Mouse (Mus musculus) CH12.LX (cell line): ENCODE measurements around the gene Spen. TPM values are rescaled to one million over a fixed set of nuclear protein-coding genes. Genes with fewer than 3 reads are reported as not detected.
"Not testable (repeated sequence)": the region's sequence is repeated elsewhere in the genome, so short reads cannot be mapped to it uniquely, and the experiment has no call there.

ENCODE experiments used
- DNase-seq: peaks from one replicate; pipeline ENCODE4 v3.0.0-alpha.2; 2013; ENCODE audit errors: extremely low read depth
- H3K27ac ChIP-seq: 2 replicates; pipeline ENCODE4 v1.5.1; 2012; ENCODE audit warnings: low read depth, mild to moderate bottlenecking, control low read depth, moderate library complexity; ENCODE audit not compliant: insufficient read depth
- H3K27me3 ChIP-seq: replicated peaks from 2 replicates; pipeline ENCODE3; 2012; ENCODE audit warnings: inconsistent platforms
- H3K36me3 ChIP-seq, 2 experiments: replicated peaks in 1 of 2; 2 replicates each; pipeline versions ENCODE3 to v1.6.1; 2012; ENCODE audit warnings: inconsistent platforms in 1 of 2, low read length in 1 of 2, mild to moderate bottlenecking in 1 of 2, mixed read lengths in 1 of 2, moderate library complexity in 1 of 2; ENCODE audit not compliant: control insufficient read depth in 1 of 2, insufficient read depth in 1 of 2
- H3K4me1 ChIP-seq, 2 experiments: 2 replicates each; pipeline ENCODE4 v1.6.1; 2012; ENCODE audit warnings: inconsistent platforms in 1 of 2, moderate library complexity in 1 of 2; ENCODE audit not compliant: insufficient read depth in 2 of 2, control insufficient read depth in 1 of 2
- H3K4me2 ChIP-seq: 2 replicates; pipeline ENCODE4 v1.6.1; 2012; ENCODE audit warnings: low read depth, mild to moderate bottlenecking, control low read depth; ENCODE audit not compliant: poor library complexity, insufficient read depth, severe bottlenecking
- H3K4me3 ChIP-seq, 3 experiments: fragments of 150-350 bp in 1 of 3; sonication (generic) in 1 of 3; replicated peaks in 1 of 3; 2 replicates each; pipeline versions ENCODE3 to v1.5.1; 2011 to 2012; ENCODE audit warnings: low read depth in 2 of 3, low read length in 2 of 3, mild to moderate bottlenecking in 2 of 3, moderate library complexity in 2 of 3, control low read depth in 1 of 3, improper control_type of control experiment in 1 of 3, inconsistent platforms in 1 of 3, mixed read lengths in 1 of 3; ENCODE audit not compliant: poor library complexity in 1 of 3
- H3K79me2 ChIP-seq: replicated peaks from 2 replicates; pipeline ENCODE4 v1.6.1; 2012; ENCODE audit warnings: mild to moderate bottlenecking, moderate library complexity; ENCODE audit not compliant: control insufficient read depth, poor library complexity, insufficient read depth, severe bottlenecking; ENCODE audit errors: extremely low read depth
- H3K9ac ChIP-seq: 2 replicates; pipeline ENCODE4 v1.6.1; 2012; ENCODE audit warnings: low read depth, mild to moderate bottlenecking, control low read depth, moderate library complexity; ENCODE audit not compliant: insufficient read depth
- H3K9me3 ChIP-seq: replicated peaks from 2 replicates; pipeline ENCODE3; 2012; ENCODE audit warnings: low read length, inconsistent platforms, mixed read lengths
- CHD1 ChIP-seq: IDR thresholded peaks from 2 replicates; pipeline ENCODE4 v1.6.1; 2012; ENCODE audit warnings: low read depth, low read length, improper control_type of control experiment, inconsistent platforms
- CHD2 ChIP-seq: IDR thresholded peaks from 2 replicates; pipeline ENCODE4 v1.6.1; 2011; ENCODE audit warnings: low read length, improper control_type of control experiment
- ELF1 ChIP-seq: IDR thresholded peaks from 2 replicates; pipeline ENCODE4 v1.6.1; 2014; ENCODE audit warnings: low read depth, mild to moderate bottlenecking, inconsistent platforms, low read length, improper control_type of control experiment
- EP300 ChIP-seq: IDR thresholded peaks from 2 replicates; pipeline ENCODE4 v1.6.1; 2011; ENCODE audit warnings: low read length, improper control_type of control experiment
- ETS1 ChIP-seq: conservative IDR thresholded peaks from 2 replicates; pipeline ENCODE4 v1.6.1; 2012; ENCODE audit warnings: low read depth, mild to moderate bottlenecking, inconsistent platforms, low read length, improper control_type of control experiment, moderate library complexity
- HCFC1 ChIP-seq: IDR thresholded peaks from 2 replicates; pipeline ENCODE4 v1.6.1; 2012; ENCODE audit warnings: low read depth, mild to moderate bottlenecking, inconsistent platforms, low read length, improper control_type of control experiment
- JUN ChIP-seq: IDR thresholded peaks from 2 replicates; pipeline ENCODE4 v1.6.1; 2011; ENCODE audit warnings: low read depth, mild to moderate bottlenecking, low read length, improper control_type of control experiment, moderate library complexity; ENCODE audit not compliant: insufficient read depth
- JUND ChIP-seq: conservative IDR thresholded peaks from 2 replicates; pipeline ENCODE4 v1.6.1; 2011; ENCODE audit warnings: low read depth, low read length, improper control_type of control experiment
- KAT2A ChIP-seq: IDR thresholded peaks from 2 replicates; pipeline ENCODE4 v1.6.1; 2012; ENCODE audit warnings: low read length, improper control_type of control experiment, inconsistent platforms; ENCODE audit not compliant: insufficient replicate concordance
- MAZ ChIP-seq: IDR thresholded peaks from 2 replicates; pipeline ENCODE4 v1.6.1; 2012; ENCODE audit warnings: low read depth, mild to moderate bottlenecking, inconsistent platforms, low read length, improper control_type of control experiment, moderate library complexity
- MEF2A ChIP-seq: IDR thresholded peaks from 2 replicates; pipeline ENCODE4 v1.6.1; 2014; ENCODE audit warnings: low read depth, mild to moderate bottlenecking, inconsistent platforms, low read length, improper control_type of control experiment, borderline replicate concordance
- MXI1 ChIP-seq: IDR thresholded peaks from 2 replicates; pipeline ENCODE4 v1.6.1; 2011; ENCODE audit warnings: mild to moderate bottlenecking, low read depth, low read length, improper control_type of control experiment
- MYC ChIP-seq: IDR thresholded peaks from 2 replicates; pipeline ENCODE4 v1.6.1; 2011; ENCODE audit warnings: low read depth, mild to moderate bottlenecking, improper control_type of control experiment, low read length
- NELFE ChIP-seq: IDR thresholded peaks from 2 replicates; pipeline ENCODE4 v1.6.1; 2011; ENCODE audit warnings: low read depth, low read length, improper control_type of control experiment
- PAX5 ChIP-seq: IDR thresholded peaks from 2 replicates; pipeline ENCODE4 v1.6.1; 2012; ENCODE audit warnings: low read length, inconsistent platforms, mixed read lengths
- POLR2A ChIP-seq: IDR thresholded peaks from 2 replicates; pipeline ENCODE4 v1.6.1; 2011; ENCODE audit warnings: low read depth, mild to moderate bottlenecking, improper control_type of control experiment, low read length
- RAD21 ChIP-seq: IDR thresholded peaks from 2 replicates; pipeline ENCODE4 v1.6.1; 2011; ENCODE audit warnings: low read depth, mild to moderate bottlenecking, low read length, improper control_type of control experiment, moderate library complexity
- RCOR1 ChIP-seq: conservative IDR thresholded peaks from 2 replicates; pipeline ENCODE4 v1.6.1; 2012; ENCODE audit warnings: low read depth, mild to moderate bottlenecking, inconsistent platforms, low read length, improper control_type of control experiment
- SIN3A ChIP-seq: IDR thresholded peaks from 2 replicates; pipeline ENCODE4 v1.6.1; 2012; ENCODE audit warnings: low read length, improper control_type of control experiment, inconsistent platforms
- TBP ChIP-seq: conservative IDR thresholded peaks from 2 replicates; pipeline ENCODE4 v1.6.1; 2011; ENCODE audit warnings: low read depth, low read length, improper control_type of control experiment
- TCF12 ChIP-seq: IDR thresholded peaks from 2 replicates; pipeline ENCODE4 v1.6.1; 2014; ENCODE audit warnings: low read depth, mild to moderate bottlenecking, inconsistent platforms, low read length, improper control_type of control experiment
- USF1 ChIP-seq: IDR thresholded peaks from 2 replicates; pipeline ENCODE4 v1.6.1; 2014; ENCODE audit warnings: low read depth, mild to moderate bottlenecking, inconsistent platforms, low read length, improper control_type of control experiment
- USF2 ChIP-seq: conservative IDR thresholded peaks from 2 replicates; pipeline ENCODE4 v1.6.1; 2011; ENCODE audit warnings: low read depth, low read length, improper control_type of control experiment
- ZKSCAN1 ChIP-seq: IDR thresholded peaks from 2 replicates; pipeline ENCODE4 v1.6.1; 2012; ENCODE audit warnings: low read depth, inconsistent platforms, low read length, improper control_type of control experiment, borderline replicate concordance
- ZMIZ1 ChIP-seq: IDR thresholded peaks from 2 replicates; pipeline ENCODE4 v1.6.1; 2012; ENCODE audit warnings: low read depth, mild to moderate bottlenecking, inconsistent platforms, low read length, improper control_type of control experiment
- dilution Hi-C: fragments of 300-500 bp; cut with MboI; formaldehyde crosslinking; loops from 2 replicates; pipeline ENCODE4 v1.14.3; 2020; ENCODE audit warnings: low sequenced_read_pairs; ENCODE audit not compliant: extremely low pct_unique_long_range_greater_than_20kb, extremely low pct_ligation_motif_present
- in situ Hi-C: fragments of 300-500 bp; cut with MboI; formaldehyde crosslinking; loops from 3 replicates; pipeline ENCODE4 v1.14.3; 2019; ENCODE audit warnings: low sequenced_read_pairs, low pct_ligation_motif_present, low pct_unique_long_range_greater_than_20kb, mixed read lengths
- polyA plus RNA-seq: library from polyadenylated mRNA; unstranded; fragments of >175 nt; gene quantifications from 2 replicates; pipeline ENCODE4 v1.2.1, GENCODE M21; 2012; ENCODE audit warnings: low read depth; ENCODE audit not compliant: insufficient read length
- total RNA-seq, 2 experiments: library from RNA; depleted of rRNA; stranded (reverse); fragments of 300-350 nt in 1 of 2; fragments of >200 nt in 1 of 2; gene quantifications; 2 replicates each; pipeline ENCODE4 v1.2.3; 2012 to 2014

The Spen gene
- total and polyA plus RNA-seq, 3 experiments = 4.0 to 21.6 (median 10.2) TPM

DNA sequence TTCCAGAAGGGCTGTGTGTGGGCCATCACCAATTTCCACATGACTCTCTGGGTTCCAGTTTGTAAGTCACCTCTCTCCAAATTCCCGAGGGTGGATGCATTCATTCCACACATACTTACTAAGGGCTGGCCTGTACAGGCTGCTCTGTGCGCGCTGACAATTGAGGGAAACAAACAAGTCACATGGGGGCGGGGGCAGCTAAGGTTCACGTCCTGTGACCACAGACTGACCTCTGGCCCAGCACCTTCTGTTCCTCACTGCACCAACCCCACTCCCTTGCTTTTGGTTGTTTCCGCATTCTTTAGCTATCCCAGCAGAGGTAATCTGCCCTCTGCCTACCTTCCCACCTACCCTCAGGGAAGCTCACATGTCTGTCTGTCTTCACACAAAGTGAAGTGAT, 31.6 kb upstream of the Spen start:
- H3K4me3 ChIP-seq = no peak overlapping the region
- H3K4me1 ChIP-seq = peaks cover 3 to 22% of the 10 kb centered on the region in 2 experiments
- in situ Hi-C loops = no loop called here
- dilution Hi-C loops = no loop called here
- TF ChIP-seq MYC (no peak), MXI1 (no peak), SIN3A (no peak), USF1 (no peak), MEF2A (no peak), RAD21 (no peak), KAT2A (no peak), TBP (no peak), ZKSCAN1 (no peak), PAX5 (no peak), TCF12 (no peak), ZMIZ1 (no peak), MAZ (no peak), ETS1 (no peak), JUND (no peak)
- H3K27ac ChIP-seq = no peak overlapping the region
- no peaks in the 10 kb centered on the region for H3K79me2 ChIP-seq
- no peaks in the 10 kb centered on the region for H3K27me3 ChIP-seq
- H3K36me3 ChIP-seq = no peaks in the 10 kb centered on the region
- no peak overlapping the region for H3K9ac ChIP-seq
- H3K9me3 ChIP-seq = no peaks in the 10 kb centered on the region
- no peak for DNase-seq
- no peak overlapping the region for H3K4me2 ChIP-seq

DNA sequence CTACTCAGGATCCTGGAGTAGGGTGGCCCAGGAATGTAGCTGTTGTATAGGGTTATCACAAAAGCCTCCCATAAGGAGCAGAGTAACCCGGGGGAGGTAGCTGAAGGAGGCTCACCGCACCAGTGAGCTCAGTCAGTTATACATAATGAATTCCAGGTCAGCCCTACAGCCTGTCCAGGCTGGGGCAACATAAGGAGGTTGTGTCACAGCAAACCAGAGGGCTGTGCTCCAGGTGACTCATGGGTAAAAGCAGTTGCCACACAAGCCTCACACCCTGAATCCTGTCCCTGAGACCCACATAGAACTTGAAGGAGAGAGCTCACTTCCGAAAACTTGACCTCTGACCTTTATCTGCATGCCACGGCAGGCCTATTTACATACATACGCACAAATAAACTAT, 30.6 kb upstream of the Spen start:
- no peak overlapping the region for H3K9ac ChIP-seq
- no peaks in the 10 kb centered on the region for H3K27me3 ChIP-seq
- TF ChIP-seq ZKSCAN1 (no peak), PAX5 (no peak), CHD2 (no peak), MYC (no peak), USF2 (no peak), ELF1 (no peak), MAZ (no peak), ETS1 (no peak), KAT2A (no peak), EP300 (no peak), CHD1 (no peak), HCFC1 (no peak), NELFE (no peak), POLR2A (no peak), RCOR1 (no peak), ZMIZ1 (no peak), JUN (no peak)
- in situ Hi-C loops (no loop called here), dilution Hi-C loops (no loop called here)
- no peaks in the 10 kb centered on the region for H3K36me3 ChIP-seq
- no peaks in the 10 kb centered on the region for H3K79me2 ChIP-seq
- no peak overlapping the region for H3K4me2 ChIP-seq
- DNase-seq = no peak
- H3K4me3 ChIP-seq = no peak overlapping the region
- no peak overlapping the region for H3K27ac ChIP-seq
- no peaks in the 10 kb centered on the region for H3K9me3 ChIP-seq
- peaks cover 0 to 15% of the 10 kb centered on the region in 2 experiments; a peak in 3 of 4 replicates for H3K4me1 ChIP-seq

DNA sequence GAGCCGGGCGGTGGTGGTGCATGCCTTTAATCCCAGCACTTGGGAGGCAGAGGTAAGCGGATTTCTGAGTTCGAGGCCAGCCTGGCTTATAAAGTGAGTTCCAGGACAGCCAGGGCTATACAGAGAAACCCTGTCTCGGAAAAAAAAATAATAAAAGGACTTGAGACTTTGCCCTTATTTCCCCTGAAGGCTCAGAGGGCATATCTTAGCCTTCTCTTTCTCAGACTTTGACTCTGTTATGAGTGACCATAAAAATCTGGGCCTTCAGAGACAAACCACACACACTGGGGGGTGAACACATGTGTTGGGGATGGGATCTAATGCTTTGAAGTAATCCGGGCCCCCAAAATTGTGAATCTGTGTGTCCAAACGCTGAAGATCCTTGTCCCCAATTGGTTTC, 28.8 kb upstream of the Spen start:
- H3K9me3 ChIP-seq, H3K79me2 ChIP-seq, dilution Hi-C loops, H3K9ac ChIP-seq, H3K4me2 ChIP-seq, H3K4me3 ChIP-seq, H3K4me1 ChIP-seq, H3K36me3 ChIP-seq, H3K27ac ChIP-seq, H3K27me3 ChIP-seq, in situ Hi-C loops, DNase-seq: not testable (repeated sequence)
